Mouse (Mus musculus) layer of hippocampus, postnatal 10 days (tissue): ENCODE measurements around the gene Dyx1c1. TPM values are rescaled to one million over a fixed set of nuclear protein-coding genes. Genes with fewer than 3 reads are reported as not detected.

Experiments
- microRNA-seq, 2 experiments: library from miRNA; unstranded; fragments of <30 nt; microRNA quantifications; one replicate each; pipeline ENCODE4 v1.2.0; 2021
- total RNA-seq, 2 experiments: library from RNA; stranded (reverse); gene quantifications; 2 replicates each; pipeline ENCODE4 v1.2.3; 2021

The Dyx1c1 gene
- total RNA-seq, 2 experiments from 2014 or later = 2.6 to 3.4 TPM

Small RNA genes within 50 kb of the gene (microRNA-seq; reads per million reads assigned to microRNA genes)
- gene Gm27353 = 0 reads per million in 2 experiments

Other genes with a start within 250 kb of the Dyx1c1 start
- under 1 TPM; 0.56 to 0.80 TPM for gene Prtg, start 151.9 kb upstream of the Dyx1c1 start, total RNA-seq
- gene Pygo1, start 33.1 kb upstream of the Dyx1c1 start, total RNA-seq = 10 to 100 TPM; 28.3 to 31.2 TPM
- gene Gm44503, start 67 bp downstream of the Dyx1c1 start, total RNA-seq = not detected
- gene Ccpg1os, start 26.6 kb downstream of the Dyx1c1 start, total RNA-seq = 1 to 10 TPM; 8.0 to 8.7 TPM
- 100 to 1,000 TPM; 117 to 124 TPM for gene Ccpg1, start 26.6 kb downstream of the Dyx1c1 start, total RNA-seq
- 10 to 100 TPM; 14.9 to 16.4 TPM for gene Pigb, start 81.6 kb downstream of the Dyx1c1 start, total RNA-seq
- 1 to 10 TPM; 7.1 to 8.7 TPM for gene Rab27a, start 86.1 kb downstream of the Dyx1c1 start, total RNA-seq
- 1 to 10 TPM; 2.7 TPM for gene Khdc3, start 143.1 kb downstream of the Dyx1c1 start, total RNA-seq
- not detected for gene Gm20509, start 143.7 kb downstream of the Dyx1c1 start, total RNA-seq
- gene Rsl24d1, start 154.6 kb downstream of the Dyx1c1 start, total RNA-seq = 10 to 100 TPM; 61.8 to 63.0 TPM